Mouse (Mus musculus) C3H10T1/2 (cell line): Measurements from ENCODE around the gene Nrl. TPM values are rescaled to one million over a fixed set of nuclear protein-coding genes. Genes with fewer than 3 reads are reported as not detected.

Experiments used
- polyA plus RNA-seq, 2 experiments: library from polyadenylated mRNA; unstranded; fragments of >200 nt; fragmentation: generic; extraction: Trizol; gene quantifications; one replicate each; pipeline ENCODE4 v1.2.1; 2012; ENCODE audit warnings: missing spikeins in 2 of 2

Nrl gene
- under 1 TPM in 1 of 2 experiments, not detected in 1; 0.01 TPM for polyA plus RNA-seq

GRCm38 (mm10) chr14:55524785-55525184, at the start of gene Nrl:
Gene Nrl, minus strand, starts transcription at chr14:55524981.

GRCm38 (mm10) chr14:55560202-55561073, 35.7 kb upstream of the Nrl start, which contains the start of gene A730061H03Rik:
Gene A730061H03Rik, minus strand, starts transcription at chr14:55560406.

GRCm38 (mm10) chr14:55559799-55560201, 35.0 kb upstream of the Nrl start, which contains the start of gene Dcaf11:
Gene Dcaf11, plus strand, starts transcription at chr14:55560006.

GRCm38 (mm10) chr14:55540067-55540786, 15.4 kb upstream of the Nrl start, which contains the start of gene Pck2:
Gene Pck2, plus strand, starts transcription at chr14:55540266.

GRCm38 (mm10) chr14:55510125-55510731, 14.6 kb downstream of the Nrl start, which contains the start of gene Cpne6:
Gene Cpne6, plus strand, starts transcription at chr14:55510445.

GRCm38 (mm10) chr14:55490361-55491201, 34.2 kb downstream of the Nrl start, which contains the start of gene Carmil3:
Gene Carmil3, plus strand, starts transcription at chr14:55490651.

GRCm38 (mm10) chr14:55478651-55479599, 45.9 kb downstream of the Nrl start, which contains the start of gene Dhrs4:
Gene Dhrs4, plus strand, starts transcription at chr14:55478758.

Other genes starting within 250 kb of the Nrl start
- 10 to 100 TPM; 26.9 to 60.5 TPM for gene Dhrs4, start 46.2 kb downstream of the Nrl start, polyA plus RNA-seq
- under 1 TPM; 0.02 to 0.26 TPM for gene Carmil3, start 34.3 kb downstream of the Nrl start, polyA plus RNA-seq
- not detected for gene Cpne6, start 14.5 kb downstream of the Nrl start, polyA plus RNA-seq
- 10 to 100 TPM; 43.7 to 67.2 TPM for gene Pck2, start 15.3 kb upstream of the Nrl start, polyA plus RNA-seq
- 10 to 100 TPM; 16.2 to 34.9 TPM for gene Dcaf11, start 35.0 kb upstream of the Nrl start, polyA plus RNA-seq
- under 1 TPM; 0.21 to 0.70 TPM for gene A730061H03Rik, start 35.4 kb upstream of the Nrl start, polyA plus RNA-seq
- not detected for gene Fitm1, start 50.6 kb upstream of the Nrl start, polyA plus RNA-seq
- gene Psme1, start 53.1 kb upstream of the Nrl start, polyA plus RNA-seq = 100 to 1,000 TPM; 148 to 216 TPM
- 10 to 100 TPM in 1 of 2 experiments, 1 to 10 TPM in 1; 6.1 to 11.5 TPM for gene Emc9, start 60.3 kb upstream of the Nrl start, polyA plus RNA-seq
- 100 to 1,000 TPM; 139 to 336 TPM for gene Psme2, start 66.1 kb upstream of the Nrl start, polyA plus RNA-seq
- 10 to 100 TPM; 18.0 to 18.4 TPM for gene Rnf31, start 66.7 kb upstream of the Nrl start, polyA plus RNA-seq
- 10 to 100 TPM in 1 of 2 experiments, 1 to 10 TPM in 1; 1.0 to 22.0 TPM for gene Irf9, start 78.6 kb upstream of the Nrl start, polyA plus RNA-seq
- gene Rec8, start 93.1 kb upstream of the Nrl start, polyA plus RNA-seq = not detected
- 100 to 1,000 TPM in 1 of 2 experiments, 10 to 100 TPM in 1; 83.9 to 139 TPM for gene Ipo4, start 111.0 kb upstream of the Nrl start, polyA plus RNA-seq
- gene Gm49378, start 112.9 kb upstream of the Nrl start, polyA plus RNA-seq = under 1 TPM; 0.04 to 0.05 TPM
- 10 to 100 TPM; 25.9 to 65.1 TPM for gene Tm9sf1, start 118.8 kb upstream of the Nrl start, polyA plus RNA-seq
- 1 to 10 TPM in 1 of 2 experiments, under 1 TPM in 1; 0.29 to 1.1 TPM for gene Tssk4, start 125.2 kb upstream of the Nrl start, polyA plus RNA-seq
- gene Mdp1, start 135.5 kb upstream of the Nrl start, polyA plus RNA-seq = 10 to 100 TPM in 1 of 2 experiments, 1 to 10 TPM in 1; 9.1 to 23.8 TPM
- gene Gmpr2, start 147.0 kb upstream of the Nrl start, polyA plus RNA-seq = 10 to 100 TPM in 1 of 2 experiments, 1 to 10 TPM in 1; 5.5 to 13.1 TPM
- gene Nedd8, start 147.1 kb upstream of the Nrl start, polyA plus RNA-seq = 100 to 1,000 TPM; 239 to 456 TPM
- gene Tinf2, start 156.8 kb upstream of the Nrl start, polyA plus RNA-seq = 10 to 100 TPM in 1 of 2 experiments, 1 to 10 TPM in 1; 9.3 to 11.8 TPM
- gene Tgm1, start 188.9 kb upstream of the Nrl start, polyA plus RNA-seq = under 1 TPM; 0.01 to 0.08 TPM
- gene Rabggta, start 197.3 kb upstream of the Nrl start, polyA plus RNA-seq = 10 to 100 TPM in 1 of 2 experiments, 1 to 10 TPM in 1; 8.2 to 12.8 TPM
- 10 to 100 TPM; 46.0 to 89.8 TPM for gene Dhrs1, start 220.7 kb upstream of the Nrl start, polyA plus RNA-seq
- 10 to 100 TPM; 15.2 to 35.9 TPM for gene Nop9, start 220.7 kb upstream of the Nrl start, polyA plus RNA-seq
- gene Cideb, start 233.5 kb upstream of the Nrl start, polyA plus RNA-seq = 1 to 10 TPM in 1 of 2 experiments, under 1 TPM in 1; 0.11 to 3.7 TPM
- gene Ltb4r2, start 236.4 kb upstream of the Nrl start, polyA plus RNA-seq = under 1 TPM; 0.02 to 0.05 TPM
- under 1 TPM in 1 of 2 experiments, not detected in 1; 0.04 TPM for gene Ltb4r1, start 241.0 kb upstream of the Nrl start, polyA plus RNA-seq